Mouse (Mus musculus) heart, postnatal 0 days (tissue): Measurements from ENCODE around the gene Adh7. TPM values are rescaled to one million over a fixed set of nuclear protein-coding genes. Genes with fewer than 3 reads are reported as not detected.

Source experiments
- ATAC-seq: fragments of 200-750 bp; cut with Nextera tagmentation; 2 replicates; pipeline ENCODE4 v1.8.0; 2017; ENCODE audit warnings: low read depth, moderate number of reproducible peaks, moderate library complexity; ENCODE audit not compliant: insufficient read depth
- DNase-seq: peaks from one replicate; pipeline ENCODE4 v3.0.0-alpha.2; 2016; ENCODE audit warnings: low spot score
- H3K27ac ChIP-seq: fragments of 300-500 bp; sonication (generic); 2 replicates; pipeline ENCODE4 v1.5.1; 2014; ENCODE audit warnings: low read depth, mild to moderate bottlenecking
- H3K27me3 ChIP-seq: fragments of 300-500 bp; sonication (generic); 2 replicates; pipeline ENCODE4 v1.6.1; 2014; ENCODE audit warnings: low read length, mixed read lengths; ENCODE audit not compliant: control insufficient read depth, insufficient read depth
- H3K36me3 ChIP-seq: fragments of 300-500 bp; sonication (generic); replicated peaks from 2 replicates; pipeline ENCODE4 v1.6.1; 2014; ENCODE audit warnings: low read length, mixed read lengths; ENCODE audit not compliant: control insufficient read depth, insufficient read depth
- H3K4me1 ChIP-seq: fragments of 300-500 bp; sonication (generic); 2 replicates; pipeline ENCODE4 v1.6.1; 2014; ENCODE audit warnings: antibody characterized with exemption; ENCODE audit not compliant: control insufficient read depth, insufficient read depth
- H3K4me2 ChIP-seq: fragments of 300-500 bp; sonication (generic); 2 replicates; pipeline ENCODE4 v1.6.1; 2014; ENCODE audit warnings: low read depth, mild to moderate bottlenecking, low read length, moderate library complexity
- H3K4me3 ChIP-seq: fragments of 300-500 bp; sonication (generic); 2 replicates; pipeline ENCODE4 v1.5.1; 2014; ENCODE audit warnings: low read depth, low read length
- H3K9ac ChIP-seq: fragments of 300-500 bp; sonication (generic); replicated peaks from 2 replicates; pipeline ENCODE4 v1.6.1; 2014; ENCODE audit warnings: low read depth, low read length, mixed read lengths
- H3K9me3 ChIP-seq: fragments of 300-500 bp; sonication (generic); replicated peaks from 2 replicates; pipeline ENCODE4 v1.6.1; 2016; ENCODE audit warnings: low read length; ENCODE audit not compliant: control insufficient read depth
- CTCF ChIP-seq: IDR thresholded peaks from 2 replicates; pipeline ENCODE4 v1.5.1; 2016; ENCODE audit warnings: antibody characterized with exemption, control low read depth, low read depth
- EP300 ChIP-seq: IDR thresholded peaks from 2 replicates; pipeline ENCODE4 v1.6.1; 2016; ENCODE audit warnings: antibody characterized with exemption, low read depth
- WGBS: fragments of 180-500 bp; shearing (Covaris S2); extraction: QIAGEN DNeasy Blood & Tissue Kit; methylation state at CpG from one replicate; pipeline ENCODE4 v1.1.7; 2014; 5-methylcytosine and 5-hydroxymethylcytosine counted together
- polyA plus RNA-seq: library from polyadenylated mRNA; unstranded; fragments of >200 nt; fragmentation: Nextera tagmentation; extraction: Ambion mirVana; gene quantifications from 2 replicates; pipeline ENCODE4 v1.2.1, GENCODE M21; 2015
- total RNA-seq: library from RNA; depleted of rRNA; stranded (reverse); fragments of >200 nt; gene quantifications from 2 replicates; pipeline ENCODE4 v1.2.3, GENCODE M21; 2014; ENCODE audit warnings: low replicate concordance

Gene Adh7
- total and polyA plus RNA-seq, 2 experiments from 2014 or later = not detected

DNA sequence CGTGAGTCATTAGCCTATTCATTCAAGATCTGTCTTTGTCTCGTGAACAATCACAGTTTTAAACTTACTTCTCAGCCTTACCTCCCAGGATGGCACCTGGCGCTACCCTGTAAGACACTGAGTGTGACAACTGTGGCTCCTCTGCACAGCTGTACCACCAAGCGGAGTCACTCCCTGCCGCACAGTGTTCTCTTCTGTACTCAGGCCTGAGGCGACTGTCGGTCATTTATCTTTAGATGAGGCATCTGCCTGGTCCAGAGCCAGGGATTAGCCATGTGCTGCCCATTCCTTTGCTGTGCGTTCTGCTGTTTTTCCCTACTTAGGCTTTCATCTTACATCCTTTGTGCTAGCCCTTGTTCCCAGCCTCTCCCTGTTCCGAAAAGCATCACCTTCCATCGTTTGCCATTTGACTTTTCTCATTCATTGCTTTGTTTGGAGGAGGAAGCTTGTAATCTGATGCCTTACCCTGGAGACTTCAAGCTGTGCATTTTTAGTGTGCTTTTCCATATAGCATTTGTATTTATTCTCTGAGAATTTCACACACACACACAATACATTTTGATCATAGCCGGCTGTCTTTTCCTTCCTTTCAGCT, 2.1 kb upstream of the Adh7 start:
- TF ChIP-seq CTCF = no peak
- TF ChIP-seq EP300 = no peak
- DNase-seq (no peak), ATAC-seq (no peak)
- H3K36me3 ChIP-seq = no peaks in the 10 kb centered on the region
- no peak overlapping the region for H3K4me3 ChIP-seq
- no peak overlapping the region for H3K4me2 ChIP-seq
- no peaks in the 10 kb centered on the region for H3K4me1 ChIP-seq
- H3K9me3 ChIP-seq = no peaks in the 10 kb centered on the region; the same call in 1 of the 2 replicates
- H3K9ac ChIP-seq = no peak overlapping the region
- no peaks in the 10 kb centered on the region for H3K27me3 ChIP-seq
- 55% methylated on average over 11 of the region's 11 CpGs for WGBS
- no peak overlapping the region for H3K27ac ChIP-seq

DNA sequence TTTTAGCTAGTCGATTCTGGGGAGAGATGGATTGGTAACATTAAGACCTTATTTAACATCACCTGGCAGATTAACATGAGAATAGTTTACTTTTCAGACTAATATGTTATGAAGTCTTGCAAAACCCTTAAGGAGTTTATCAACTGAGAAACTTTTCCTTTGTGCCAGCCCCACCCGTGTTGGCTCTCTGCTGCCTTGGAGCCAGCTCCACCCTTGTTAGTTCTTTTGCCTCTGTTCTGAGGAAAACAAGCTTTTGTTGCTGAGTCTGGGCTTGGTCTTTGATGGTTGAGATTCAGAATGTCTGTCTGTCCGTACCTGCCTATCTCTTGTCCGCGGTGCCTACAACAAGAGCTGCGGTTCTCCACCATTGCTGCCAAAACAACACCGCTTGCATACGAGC, 1.5 kb upstream of the Adh7 start:
- H3K9me3 ChIP-seq = no peaks in the 10 kb centered on the region; the same call in 1 of the 2 replicates
- no peak overlapping the region for H3K4me2 ChIP-seq
- no peaks in the 10 kb centered on the region for H3K36me3 ChIP-seq
- H3K9ac ChIP-seq = no peak overlapping the region
- DNase-seq = no peak
- no peak for ATAC-seq
- WGBS = 76% methylated on average over 8 of the region's 8 CpGs
- no peaks in the 10 kb centered on the region for H3K4me1 ChIP-seq
- H3K4me3 ChIP-seq = no peak overlapping the region
- H3K27ac ChIP-seq = no peak overlapping the region
- TF ChIP-seq EP300 (no peak), CTCF (no peak)
- H3K27me3 ChIP-seq = no peaks in the 10 kb centered on the region

DNA sequence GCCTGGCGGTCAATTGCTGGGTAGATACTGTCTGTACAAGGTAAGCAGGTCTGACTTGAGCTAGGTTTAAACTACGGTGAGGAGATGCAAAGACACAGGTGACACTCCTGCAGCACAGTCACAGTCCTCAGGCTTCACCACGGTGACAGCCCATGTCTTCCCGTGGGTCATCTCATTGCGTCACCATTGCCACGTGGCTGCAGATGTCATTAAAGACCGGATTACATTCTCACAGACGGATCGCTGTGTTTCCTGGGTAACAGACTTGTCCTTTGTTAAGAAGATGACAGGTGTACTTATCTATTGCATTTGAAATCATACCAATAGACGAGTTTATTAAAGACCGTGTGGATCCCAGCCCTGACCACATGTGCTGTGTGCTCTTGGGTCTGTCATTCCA, 3.6 kb downstream of the Adh7 start:
- no peak for ATAC-seq
- Histone ChIP-seq H3K27me3 (no peaks in the 10 kb centered on the region), H3K4me3 (no peak overlapping the region), H3K9me3 (no peaks in the 10 kb centered on the region), H3K4me1 (no peaks in the 10 kb centered on the region), H3K36me3 (no peaks in the 10 kb centered on the region), H3K4me2 (no peak overlapping the region), H3K27ac (no peak overlapping the region), H3K9ac (no peak overlapping the region)
- WGBS = 84% methylated on average over 11 of the region's 11 CpGs
- no peak for DNase-seq
- TF ChIP-seq EP300 = no peak
- no peak for TF ChIP-seq CTCF

DNA sequence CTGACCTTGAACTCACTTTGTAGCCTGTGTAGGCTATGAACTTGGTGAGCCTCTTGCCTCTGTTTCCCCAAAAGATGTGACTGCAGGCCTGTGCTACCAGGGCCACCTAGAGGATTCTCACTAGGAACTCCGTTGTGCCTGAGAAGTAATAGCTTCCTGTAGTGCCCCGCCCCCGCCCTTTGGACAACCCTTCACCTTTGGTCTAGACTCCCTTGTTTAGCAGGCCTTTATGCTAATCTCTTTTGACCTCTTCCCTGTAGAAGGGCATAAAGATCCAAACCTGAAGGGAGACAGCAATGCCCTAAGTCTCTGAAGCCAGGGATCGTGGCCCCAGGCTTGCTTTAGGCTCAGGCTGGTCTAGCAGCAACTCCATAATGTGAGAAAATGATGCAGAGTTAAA, 5.0 kb downstream of the Adh7 start:
- ATAC-seq (no peak), DNase-seq (no peak)
- Histone ChIP-seq H3K9me3 (no peaks in the 10 kb centered on the region), H3K27me3 (no peaks in the 10 kb centered on the region), H3K36me3 (no peaks in the 10 kb centered on the region), H3K4me2 (no peak overlapping the region), H3K27ac (no peak overlapping the region), H3K9ac (no peak overlapping the region), H3K4me3 (no peak overlapping the region), H3K4me1 (no peaks in the 10 kb centered on the region)
- TF ChIP-seq CTCF (no peak), EP300 (no peak)
- WGBS = 61% methylated on average over 4 of the region's 4 CpGs

DNA sequence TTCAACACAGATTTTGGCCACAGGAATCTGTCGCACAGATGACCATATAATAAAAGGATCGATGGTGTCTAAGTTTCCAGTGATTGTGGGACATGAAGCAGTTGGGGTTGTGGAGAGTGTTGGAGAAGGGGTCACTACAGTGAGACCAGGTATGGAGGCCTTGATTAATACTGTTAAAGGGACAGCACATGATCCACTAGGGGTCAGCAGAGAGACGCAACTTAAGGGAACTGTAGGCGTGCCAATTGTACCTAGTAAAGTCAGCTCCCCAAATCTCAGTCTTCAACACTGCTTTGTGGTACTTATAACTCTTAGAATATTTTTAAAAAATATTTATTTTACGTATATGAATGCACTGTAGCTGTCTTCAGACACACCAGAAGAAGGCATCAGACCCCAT, 5.4 kb downstream of the Adh7 start:
- Histone ChIP-seq H3K9me3 (no peaks in the 10 kb centered on the region), H3K27ac (no peak overlapping the region), H3K27me3 (no peaks in the 10 kb centered on the region), H3K4me3 (no peak overlapping the region), H3K36me3 (no peaks in the 10 kb centered on the region), H3K4me2 (no peak overlapping the region), H3K9ac (no peak overlapping the region), H3K4me1 (no peaks in the 10 kb centered on the region)
- WGBS = 38% methylated on average over 5 of the region's 5 CpGs
- ATAC-seq (no peak; the same call in 1 of the 2 replicates), DNase-seq (peak; percentile 53)
- TF ChIP-seq CTCF = peak; percentile 74
- TF ChIP-seq EP300 = no peak

DNA sequence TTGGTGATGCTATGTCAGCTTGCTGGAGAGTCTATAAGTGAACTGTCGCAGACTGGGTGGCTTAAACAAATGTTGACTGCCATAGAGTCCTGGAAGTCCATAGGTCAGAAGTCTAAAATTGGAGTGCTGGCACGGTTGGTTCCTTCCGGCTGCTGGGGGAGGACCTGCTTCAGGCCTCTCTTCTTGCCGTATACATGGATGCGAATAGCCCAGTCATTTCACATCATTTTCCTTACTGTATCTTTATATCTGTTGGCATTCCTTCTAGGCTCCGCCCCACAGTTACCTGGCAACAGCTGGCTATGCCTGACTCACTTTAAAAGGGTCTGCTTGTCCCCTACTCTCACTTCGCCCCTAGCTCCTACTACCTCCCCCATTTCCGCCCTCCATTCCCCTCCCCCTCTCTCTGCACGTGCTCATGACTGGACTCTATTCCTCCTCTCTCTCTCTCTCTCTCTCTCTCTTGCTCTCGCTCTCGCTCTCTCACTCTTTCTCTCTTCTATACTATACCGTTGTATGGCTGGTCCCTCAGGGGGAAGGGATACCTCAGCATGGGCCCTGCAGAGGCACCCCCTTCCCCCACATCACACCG, 6.9 kb downstream of the Adh7 start:
- 82% methylated on average over 13 of the region's 13 CpGs for WGBS

More for the DNA sequence above, 6.9 kb downstream of the Adh7 start:
- Histone ChIP-seq H3K27ac (no peak overlapping the region), H3K4me2 (no peak overlapping the region), H3K4me3 (no peak overlapping the region), H3K9me3 (no peaks in the 10 kb centered on the region), H3K27me3 (no peaks in the 10 kb centered on the region), H3K9ac (no peak overlapping the region), H3K4me1 (no peaks in the 10 kb centered on the region), H3K36me3 (no peaks in the 10 kb centered on the region)
- TF ChIP-seq CTCF (no peak), EP300 (no peak)
- ATAC-seq (no peak), DNase-seq (no peak)
